Mouse (Mus musculus) thymus, postnatal 36 days (tissue): ENCODE measurements at regions not wholly inside any gene's neighbourhood (a gene's known extent, or its start where the extent isn't known, plus 50 kb on each side); places are given as distances from the start of the nearest gene placed in this dataset.
"Not testable (repeated sequence)": the region's sequence is repeated elsewhere in the genome, so short reads cannot be mapped to it uniquely, and the experiment has no call there.

Source experiments
- DNase-seq, 2 experiments: peaks; one replicate each; pipeline ENCODE4 v3.0.0; 2022; ENCODE audit warnings: mixed read lengths in 2 of 2

DNA sequence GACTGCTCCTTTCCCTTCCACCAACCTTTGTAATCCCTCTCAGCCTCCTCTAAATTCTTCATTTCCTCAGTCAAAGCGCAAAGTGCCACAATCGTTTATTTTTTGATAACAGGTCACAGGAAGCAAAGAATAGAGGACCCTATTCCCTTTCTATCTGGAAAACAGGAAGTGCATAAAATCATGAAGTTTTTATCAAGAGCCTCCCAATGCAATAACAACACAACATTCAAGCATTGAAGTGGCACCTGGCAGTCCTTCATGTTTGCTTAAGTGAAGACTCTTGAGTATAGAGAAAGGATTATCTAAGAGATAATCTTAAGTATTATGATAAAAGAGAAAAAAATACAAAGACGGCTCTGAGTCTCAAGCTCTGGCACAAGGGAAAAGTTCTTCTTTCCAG is 111.9 kb downstream of the Ibtk start:
- DNase-seq = no peak

GRCm38 (mm10) chr9:85636131-85636447 is 113.0 kb downstream of the Ibtk start:
- no peak for DNase-seq

GRCm38 (mm10) chr9:85635438-85636130 is 113.5 kb downstream of the Ibtk start:
- no peak for DNase-seq

DNA sequence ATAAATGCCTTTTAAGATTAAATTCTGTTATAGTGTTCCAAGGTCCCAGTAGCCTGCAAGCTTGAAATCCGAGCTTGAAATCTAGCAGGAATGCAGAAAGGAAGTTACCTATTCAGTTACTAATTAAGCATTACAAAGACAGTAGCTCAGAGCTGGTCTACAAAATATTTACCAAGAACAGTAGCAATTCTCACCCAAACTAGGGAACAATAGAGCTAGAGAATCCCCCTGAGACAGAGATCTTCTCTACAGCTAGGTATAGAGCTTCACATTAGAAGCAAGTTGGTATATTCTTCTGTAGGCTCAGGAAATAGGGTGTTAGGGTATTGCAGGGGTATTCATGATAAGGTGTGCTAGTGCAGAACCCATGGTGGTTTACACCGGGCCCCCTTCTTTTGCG is 114.3 kb downstream of the Ibtk start:
- DNase-seq = not testable (repeated sequence)

DNA sequence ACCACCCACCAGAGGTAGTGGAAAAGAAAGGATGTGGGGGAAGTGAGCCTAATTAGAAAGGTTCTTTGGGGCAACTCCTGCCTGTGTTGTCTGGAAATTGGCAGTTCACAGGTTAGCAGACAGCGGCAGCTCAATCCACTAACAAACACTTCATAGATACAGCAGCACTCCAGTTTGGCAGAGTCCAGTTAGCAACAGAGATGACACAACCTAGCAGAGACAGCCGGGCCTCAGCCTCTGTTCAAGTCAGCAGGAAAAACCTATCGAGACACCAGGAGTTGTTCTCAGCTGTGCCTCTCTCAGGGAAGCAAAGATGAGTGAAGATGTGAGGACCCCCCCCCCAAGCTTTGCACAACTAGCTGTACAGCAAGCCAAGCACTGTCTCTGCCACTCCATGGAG is 131.2 kb downstream of the Ibtk start:
- DNase-seq = no peak

DNA sequence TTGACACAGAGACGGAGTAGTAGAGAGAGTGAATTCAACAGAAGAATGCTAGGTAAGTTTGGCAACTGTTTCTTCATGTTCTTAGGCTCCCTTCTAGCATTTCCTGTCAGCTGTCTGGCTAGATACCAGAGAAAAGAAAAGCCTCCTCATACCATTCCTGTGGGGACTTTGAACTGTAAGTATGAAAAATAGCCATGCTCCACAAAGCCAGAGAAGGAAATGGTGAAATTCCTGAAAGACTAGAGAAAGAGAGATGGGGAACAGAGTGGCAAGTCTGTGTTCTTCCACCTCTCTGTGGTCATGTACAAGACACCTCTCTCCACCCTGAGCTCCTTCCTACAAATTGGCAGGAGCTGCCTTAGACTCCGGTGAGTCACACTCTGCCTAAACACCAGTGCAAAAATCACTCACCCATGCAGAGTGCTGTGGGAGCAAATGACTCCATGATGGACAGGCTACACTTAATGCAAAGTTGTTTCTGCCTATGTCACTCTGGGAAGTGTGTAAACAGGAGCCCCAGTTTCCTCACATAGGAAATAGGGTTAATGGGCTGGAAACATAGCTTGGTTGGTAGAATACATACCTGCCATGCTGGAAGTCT is 131.9 kb downstream of the Ibtk start:
- no peak for DNase-seq

DNA sequence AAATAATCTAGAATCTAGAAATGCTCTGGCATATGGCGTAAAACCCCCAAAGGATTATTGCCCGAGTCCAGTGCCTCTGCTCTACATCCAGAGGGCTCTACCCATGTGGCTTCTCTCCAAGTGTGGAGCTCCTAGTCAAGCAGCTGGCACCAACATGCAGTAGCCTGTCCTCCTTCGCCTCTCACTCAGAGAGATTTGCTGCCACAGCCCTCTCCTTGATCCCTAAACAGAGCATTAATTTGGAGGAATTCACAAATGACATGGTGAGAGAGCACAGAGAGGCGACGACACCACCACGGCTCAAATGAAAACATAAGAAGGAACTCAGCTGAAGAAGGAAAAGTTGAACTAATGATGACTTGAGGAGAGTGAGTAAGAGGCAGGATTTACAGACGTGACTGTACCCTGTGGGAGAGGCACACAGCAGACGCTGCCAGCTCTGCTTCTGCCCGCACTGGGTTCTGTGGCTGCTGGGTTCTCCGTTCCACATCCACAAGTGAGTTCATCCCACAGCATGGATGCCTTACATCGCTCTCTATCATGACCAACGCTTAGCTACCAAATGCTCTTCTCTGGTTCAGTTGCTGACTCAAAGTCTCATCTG is 132.8 kb downstream of the Ibtk start:
- DNase-seq = no peak

- DNase-seq = no peak
Observed at GRCm38 (mm10) chr9:85609152-85609551, 140.0 kb downstream of the Ibtk start.

GRCm38 (mm10) chr9:85596959-85597358 is 152.2 kb downstream of the Ibtk start:
- DNase-seq = peak; percentile 10 to 16

DNA sequence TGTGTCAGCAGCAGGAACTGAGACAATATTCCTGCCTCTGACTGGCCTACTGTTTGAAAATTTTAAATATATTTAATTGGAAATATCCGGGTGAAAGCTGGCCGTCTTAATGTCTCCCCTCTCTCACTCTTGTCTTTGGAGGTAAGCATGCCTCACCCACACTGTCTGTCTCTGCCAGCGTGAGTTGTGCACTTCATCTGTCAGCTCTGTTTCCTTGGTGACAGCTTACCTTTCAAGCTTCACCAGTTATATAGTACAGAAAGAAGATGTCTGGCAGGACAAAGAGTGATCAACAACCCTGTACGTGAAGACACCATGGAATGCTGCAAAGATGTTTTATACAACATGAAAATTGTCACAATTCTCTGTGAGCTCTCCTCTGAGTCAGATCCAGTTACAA is 155.3 kb downstream of the Ibtk start:
- DNase-seq = no peak

GRCm38 (mm10) chr9:85592639-85593038 is 156.5 kb downstream of the Ibtk start:
- no peak for DNase-seq

DNA sequence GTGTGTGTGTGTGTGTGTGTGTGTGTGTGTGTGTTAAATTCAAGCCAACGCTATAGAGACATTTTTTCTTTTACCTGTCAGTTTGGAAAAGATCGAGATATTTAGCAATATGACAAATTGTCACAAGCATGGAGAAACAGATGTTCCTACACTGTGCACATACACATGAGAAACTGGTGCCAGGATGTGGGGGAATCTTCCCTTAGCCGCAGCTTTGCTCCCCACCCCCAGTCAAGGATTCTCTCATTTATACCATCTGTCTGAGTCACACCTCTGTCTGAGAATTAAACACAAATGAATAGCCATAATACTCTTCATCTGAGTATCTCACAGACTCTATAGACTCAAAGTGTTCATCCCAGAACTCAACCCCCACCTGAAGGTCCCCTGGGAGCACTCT is 159.9 kb downstream of the Ibtk start:
- no peak for DNase-seq

DNA sequence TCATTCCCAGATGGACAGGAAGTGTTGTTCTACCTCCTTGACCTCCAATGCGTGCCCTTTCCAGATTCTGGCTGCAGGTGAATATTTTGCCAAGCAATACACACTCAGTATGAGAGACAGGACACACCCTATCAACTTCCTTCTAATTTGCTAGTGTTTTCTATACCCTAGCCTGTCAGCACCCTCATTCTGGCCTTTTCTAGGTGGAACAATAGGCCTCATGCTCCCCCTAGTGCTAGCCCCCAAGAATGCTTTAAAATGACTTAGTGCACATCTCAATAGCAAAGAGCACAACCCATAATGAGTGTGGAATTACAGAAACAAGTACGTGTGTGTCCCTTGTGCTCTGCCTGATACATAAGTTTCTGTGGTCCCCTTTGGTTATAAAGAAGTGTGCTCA is 161.1 kb downstream of the Ibtk start:
- no peak for DNase-seq

DNA sequence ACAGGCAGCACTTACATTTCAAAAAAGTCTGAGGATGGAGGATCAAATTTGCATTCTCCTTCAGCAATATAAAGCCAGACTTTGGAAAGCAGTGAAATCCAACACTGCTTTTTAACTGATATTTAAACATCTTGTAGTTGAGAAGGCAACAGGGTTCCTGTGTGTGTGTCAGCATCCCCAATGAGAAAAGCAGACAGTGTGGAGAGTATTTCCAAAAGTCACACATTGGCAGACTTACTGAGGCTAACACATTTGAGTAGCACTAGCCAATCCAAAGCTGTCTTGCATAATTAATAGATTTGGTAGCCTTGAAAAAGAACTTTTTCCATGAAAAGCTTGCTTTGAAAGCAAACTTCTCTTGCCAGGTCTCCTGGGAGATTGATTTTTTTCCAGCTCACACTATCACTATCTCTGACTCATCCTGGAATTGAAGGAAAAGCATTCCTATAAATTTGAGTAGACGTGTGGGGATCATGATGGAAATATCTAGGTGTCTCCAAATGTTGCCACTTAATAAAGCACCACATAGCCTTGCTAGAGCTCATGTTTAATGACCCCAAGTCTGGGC is 168.0 kb downstream of the Ibtk start:
- DNase-seq = no peak

GRCm38 (mm10) chr9:85577812-85578211 is 171.3 kb downstream of the Ibtk start:
- DNase-seq = no peak

GRCm38 (mm10) chr9:85577338-85577737 is 171.8 kb downstream of the Ibtk start:
- no peak for DNase-seq

DNA sequence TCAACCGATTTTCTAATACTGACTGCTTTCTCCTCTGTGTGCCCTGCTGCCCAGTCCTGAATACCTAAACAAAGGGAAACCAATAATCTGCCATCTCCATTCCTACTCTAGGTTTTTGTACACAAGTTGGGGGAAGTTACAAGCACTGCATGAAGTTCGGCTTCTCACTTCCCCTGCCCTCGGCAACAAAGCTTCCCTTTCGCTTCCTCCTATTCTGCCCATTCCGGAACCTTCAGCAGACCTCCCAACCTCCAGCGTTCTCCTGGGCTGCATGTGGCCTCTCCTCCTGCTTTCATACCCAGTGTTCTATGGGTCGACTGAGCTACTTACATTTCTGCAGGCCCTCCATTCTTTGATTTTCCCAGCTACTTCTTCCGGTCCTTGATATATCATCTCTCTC is 180.3 kb downstream of the Ibtk start:
- no peak for DNase-seq

- no peak for DNase-seq
Observed at GRCm38 (mm10) chr9:85551871-85552270, 197.3 kb downstream of the Ibtk start.

DNA sequence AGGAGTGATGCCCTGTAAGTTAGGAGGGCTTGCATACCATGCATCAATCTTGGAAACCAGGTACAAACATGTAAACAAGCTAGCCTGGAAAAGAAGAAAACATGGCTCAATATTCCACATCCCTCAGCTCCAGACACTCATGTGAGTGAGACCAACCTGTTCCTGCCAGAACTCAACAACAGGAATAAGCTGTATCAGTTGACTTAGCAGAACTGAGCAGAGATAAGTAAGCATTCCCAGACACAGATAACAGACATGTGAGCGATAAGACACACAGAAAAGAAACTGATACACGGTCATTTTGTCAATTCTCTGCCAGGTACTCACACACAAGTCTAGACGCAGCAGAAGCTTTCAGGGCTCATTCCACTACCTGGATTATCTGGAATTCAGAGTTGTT is 198.7 kb downstream of the Ibtk start:
- DNase-seq = no peak

GRCm38 (mm10) chr9:85546226-85546625 is 202.9 kb downstream of the Ibtk start:
- DNase-seq = no peak

GRCm38 (mm10) chr9:85545566-85545965 is 203.6 kb downstream of the Ibtk start:
- no peak for DNase-seq

DNA sequence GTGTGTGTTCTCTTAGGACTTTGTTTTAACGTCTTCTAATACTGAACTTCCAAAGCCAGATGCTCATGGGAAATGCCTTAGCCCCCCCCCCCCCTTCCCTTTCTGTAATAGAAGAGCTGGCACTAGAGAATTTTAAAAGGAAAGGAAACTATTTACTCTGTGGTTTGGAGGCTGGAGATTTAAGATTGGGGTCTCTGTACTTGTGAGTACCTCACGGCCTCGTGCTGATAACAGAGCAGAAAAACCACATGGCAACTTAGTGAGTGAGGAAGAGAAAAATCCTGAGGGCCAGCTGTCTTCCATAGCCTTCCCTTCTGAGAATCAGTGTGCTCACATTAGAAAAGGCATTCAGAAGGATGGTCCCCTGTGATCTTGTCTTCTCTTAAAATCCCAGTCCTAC is 210.6 kb downstream of the Ibtk start:
- DNase-seq = no peak

DNA sequence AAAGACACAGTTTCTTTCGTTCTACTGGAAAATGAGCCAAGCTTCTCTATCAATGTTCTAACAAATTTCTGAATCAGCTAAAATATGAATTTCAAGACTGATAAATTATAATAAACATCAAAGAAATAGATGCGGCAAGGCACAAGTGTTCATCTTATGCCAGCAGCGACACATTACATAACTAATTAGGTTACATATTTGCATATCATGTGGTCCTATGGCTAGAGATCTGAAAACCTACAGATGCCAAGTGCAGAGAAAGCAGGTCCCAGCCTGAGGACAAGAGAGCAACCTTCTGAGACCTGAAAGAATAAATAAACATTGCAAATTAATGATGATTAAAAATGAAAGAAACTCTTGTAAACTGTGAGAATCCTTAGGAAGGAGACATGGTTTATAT is 201.3 kb upstream of the Tent5a start:
- no peak for DNase-seq

GRCm38 (mm10) chr9:85524733-85525132 is 197.6 kb upstream of the Tent5a start:
- DNase-seq = no peak
